Mouse (Mus musculus): ENCODE data around the gene Cxcr6. TPM values are rescaled to one million over a fixed set of nuclear protein-coding genes. Genes with fewer than 3 reads are reported as not detected.

Gene Cxcr6
- polyA plus RNA-seq, 1 experiment from 2014 or later, result 0.55 TPM

DNA sequence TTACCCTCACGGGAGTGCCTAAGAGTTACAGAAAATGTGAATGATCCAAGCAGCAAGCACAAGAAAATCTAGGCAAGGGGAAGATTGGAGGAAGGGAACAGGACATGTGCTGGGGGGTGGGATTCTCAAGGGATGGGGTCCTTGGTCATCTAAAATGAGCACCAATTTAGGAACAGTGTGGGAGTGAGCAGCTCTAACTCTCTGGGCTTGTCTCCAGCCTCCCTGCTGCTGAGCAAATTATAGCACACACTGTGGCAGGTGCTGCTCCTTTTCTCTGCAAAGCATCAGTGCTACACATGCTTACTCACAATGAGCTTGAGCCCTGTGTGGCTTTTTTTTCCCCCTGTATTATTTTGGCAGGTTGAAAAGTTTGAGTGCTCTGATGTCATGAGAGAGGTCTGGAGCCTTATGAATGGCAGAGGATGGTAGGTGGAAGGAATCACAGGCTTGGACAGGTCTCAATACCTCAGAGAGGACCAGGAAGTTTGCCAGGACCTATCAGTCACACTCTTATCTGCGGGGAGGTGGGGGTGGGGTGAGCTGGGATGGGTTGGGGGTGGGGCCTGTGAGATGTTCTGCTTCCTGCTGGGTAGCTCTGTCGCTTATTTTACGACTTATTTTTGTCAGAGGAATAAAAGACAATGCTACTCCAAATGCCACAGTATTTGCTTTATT, 17.3 kb upstream of the Cxcr6 start:
- H3K4me3 ChIP-seq (replicated peaks), result no peak overlapping the region
- H3K27ac ChIP-seq (replicated peaks), result no peak overlapping the region
- H3K9ac ChIP-seq, result no peak overlapping the region
- WGBS, result 78% methylated on average over 4 of the region's 4 CpGs
- ATAC-seq (ENCODE audit: insufficient number of reproducible peaks, low FRiP score, low TSS enrichment, low read depth), result no peak
- no peak overlapping the region for H3K4me2 ChIP-seq (replicated peaks)
- H3K4me1 ChIP-seq, result no peaks in the 10 kb centered on the region
- H3K9me3 ChIP-seq (replicated peaks), result no peaks in the 10 kb centered on the region
- H3K27me3 ChIP-seq, result no peaks in the 10 kb centered on the region
- peaks cover 40% of the 10 kb centered on the region for H3K36me3 ChIP-seq

DNA sequence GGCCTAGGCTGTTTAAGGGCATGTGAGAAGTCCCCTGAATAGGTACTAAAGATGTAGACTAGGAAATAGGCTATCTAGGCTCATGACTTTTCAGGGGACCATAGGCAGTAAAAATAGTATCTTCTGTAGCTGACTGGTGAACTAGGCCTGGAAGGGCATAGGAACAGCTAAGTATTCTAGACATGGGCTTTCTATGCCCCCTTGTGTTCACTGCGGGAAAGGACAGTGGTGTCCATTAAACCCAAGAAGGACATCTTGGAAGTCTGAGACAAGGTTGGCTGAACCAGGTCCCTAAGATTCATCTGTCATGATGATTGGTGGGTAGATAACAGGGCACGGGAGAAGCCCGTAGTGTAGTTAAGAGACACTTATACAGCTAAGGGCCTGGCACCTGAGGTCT, 10.1 kb upstream of the Cxcr6 start:
- no peak overlapping the region for H3K9ac ChIP-seq
- H3K4me2 ChIP-seq (replicated peaks), result no peak overlapping the region
- no peak overlapping the region for H3K4me3 ChIP-seq (replicated peaks)
- no peak for ATAC-seq (ENCODE audit: insufficient number of reproducible peaks, low FRiP score, low TSS enrichment, low read depth)
- H3K27me3 ChIP-seq, result no peaks in the 10 kb centered on the region
- H3K9me3 ChIP-seq (replicated peaks), result no peaks in the 10 kb centered on the region
- 73% methylated on average over 3 of the region's 3 CpGs for WGBS
- no peak overlapping the region for H3K27ac ChIP-seq (replicated peaks)
- peaks cover 56% of the 10 kb centered on the region for H3K36me3 ChIP-seq
- H3K4me1 ChIP-seq, result no peaks in the 10 kb centered on the region

DNA sequence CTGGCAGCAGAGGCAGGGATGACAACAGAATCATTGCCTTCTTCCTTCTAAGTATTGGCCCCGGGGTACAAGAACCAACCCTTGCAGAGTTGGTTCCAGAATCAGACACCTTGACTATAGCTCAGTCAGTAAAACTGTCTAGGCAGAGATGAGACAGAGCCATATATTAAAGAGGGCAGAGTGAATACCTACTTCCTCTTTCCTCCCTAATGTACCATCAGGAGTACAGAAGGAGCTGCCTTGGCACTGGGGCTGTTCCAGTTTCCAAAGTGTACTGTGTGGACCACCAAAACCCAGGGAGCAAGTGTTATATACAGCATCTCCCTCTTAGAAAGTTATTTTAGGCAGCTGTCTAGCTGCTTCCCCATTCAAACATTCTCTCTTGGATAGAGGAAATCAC, 4.7 kb upstream of the Cxcr6 start:
- Histone ChIP-seq H3K4me2 (replicated peaks) (no peak overlapping the region), H3K4me1 (no peaks in the 10 kb centered on the region), H3K27me3 (no peaks in the 10 kb centered on the region), H3K9me3 (replicated peaks) (no peaks in the 10 kb centered on the region), H3K9ac (no peak overlapping the region), H3K27ac (replicated peaks) (no peak overlapping the region), H3K4me3 (replicated peaks) (no peak overlapping the region), H3K36me3 (peaks cover 27% of the 10 kb centered on the region)
- no peak for ATAC-seq (ENCODE audit: insufficient number of reproducible peaks, low FRiP score, low TSS enrichment, low read depth)
- 92% methylated on average over 1 of the region's 1 CpGs for WGBS

DNA sequence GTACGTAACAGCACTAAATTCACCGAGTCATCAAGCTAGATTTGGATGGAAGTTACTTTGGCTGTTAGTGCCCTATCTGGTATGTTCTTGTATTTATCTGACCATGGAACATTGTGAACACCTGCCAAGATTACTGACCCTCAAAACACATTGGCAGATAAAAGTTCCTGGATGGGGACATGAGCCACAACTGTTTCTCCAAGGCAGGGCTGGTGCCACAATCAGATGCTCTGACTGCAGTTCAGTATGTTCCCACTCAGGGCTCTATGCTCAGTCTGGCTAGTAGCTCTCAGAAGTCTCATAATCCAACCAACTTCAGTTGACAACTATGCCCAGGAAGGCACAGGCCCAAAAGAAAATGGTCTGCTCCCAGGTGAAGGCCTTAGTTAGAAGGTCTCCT, 3.9 kb upstream of the Cxcr6 start:
- ATAC-seq (ENCODE audit: insufficient number of reproducible peaks, low FRiP score, low TSS enrichment, low read depth), result no peak
- Histone ChIP-seq H3K27me3 (no peaks in the 10 kb centered on the region), H3K27ac (replicated peaks) (no peak overlapping the region), H3K4me2 (replicated peaks) (no peak overlapping the region), H3K4me1 (no peaks in the 10 kb centered on the region), H3K36me3 (peaks cover 20% of the 10 kb centered on the region), H3K4me3 (replicated peaks) (no peak overlapping the region), H3K9me3 (replicated peaks) (no peaks in the 10 kb centered on the region), H3K9ac (no peak overlapping the region)
- 90% methylated on average over 2 of the region's 2 CpGs for WGBS

DNA sequence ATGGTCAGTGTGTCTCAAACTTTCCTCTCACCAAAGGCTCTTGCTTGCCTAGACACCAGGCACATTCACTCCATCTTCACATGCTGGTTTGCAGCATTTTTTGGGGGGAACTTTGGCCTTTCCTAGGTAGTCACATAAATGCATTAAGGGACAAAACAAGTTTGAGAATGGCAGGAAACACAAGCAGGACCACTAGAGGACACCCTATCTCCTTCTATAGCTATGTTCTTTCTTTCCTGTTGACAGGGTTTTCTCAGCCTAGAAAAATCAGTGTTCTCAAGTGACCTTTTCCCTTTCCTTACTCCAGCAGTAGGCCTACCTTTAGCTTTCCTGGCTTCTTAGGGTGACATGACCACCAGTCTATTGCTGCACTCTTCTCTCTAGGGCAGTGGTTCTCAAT, 3.4 kb upstream of the Cxcr6 start:
- no peak overlapping the region for H3K4me2 ChIP-seq (replicated peaks)
- H3K36me3 ChIP-seq, result peaks cover 15% of the 10 kb centered on the region
- no peaks in the 10 kb centered on the region for H3K4me1 ChIP-seq
- H3K9me3 ChIP-seq (replicated peaks), result no peaks in the 10 kb centered on the region
- no peak overlapping the region for H3K4me3 ChIP-seq (replicated peaks)
- H3K27me3 ChIP-seq, result no peaks in the 10 kb centered on the region
- no peak overlapping the region for H3K9ac ChIP-seq
- H3K27ac ChIP-seq (replicated peaks), result no peak overlapping the region
- no peak for ATAC-seq (ENCODE audit: insufficient number of reproducible peaks, low FRiP score, low TSS enrichment, low read depth)

DNA sequence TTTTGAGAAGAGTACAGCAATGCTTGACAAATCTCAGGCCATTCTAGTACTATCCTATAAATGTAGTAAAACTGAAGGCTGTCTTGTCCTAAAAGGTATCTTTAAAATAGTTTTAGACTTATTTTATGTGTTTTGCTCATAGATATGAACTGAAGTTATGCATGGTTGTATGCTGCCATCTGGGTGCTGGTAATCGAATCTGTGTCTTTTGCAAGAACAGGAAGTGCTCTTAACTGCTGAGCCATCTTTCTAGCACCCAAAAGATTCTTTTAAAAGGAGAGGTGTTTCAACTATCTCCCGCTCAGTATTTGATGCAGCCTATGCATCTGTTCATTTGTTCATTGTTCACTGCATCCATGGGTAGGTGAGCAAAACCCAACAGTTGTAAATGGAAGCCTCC, 1.0 kb upstream of the Cxcr6 start:
- WGBS, result 85% methylated on average over 2 of the region's 2 CpGs
- no peaks in the 10 kb centered on the region for H3K27me3 ChIP-seq
- no peak overlapping the region for H3K4me3 ChIP-seq (replicated peaks)
- H3K9ac ChIP-seq, result no peak overlapping the region
- peaks cover 18% of the 10 kb centered on the region for H3K36me3 ChIP-seq
- H3K9me3 ChIP-seq (replicated peaks), result no peaks in the 10 kb centered on the region
- no peak overlapping the region for H3K4me2 ChIP-seq (replicated peaks)
- no peaks in the 10 kb centered on the region for H3K4me1 ChIP-seq
- ATAC-seq (ENCODE audit: insufficient number of reproducible peaks, low FRiP score, low TSS enrichment, low read depth), result no peak
- no peak overlapping the region for H3K27ac ChIP-seq (replicated peaks)

DNA sequence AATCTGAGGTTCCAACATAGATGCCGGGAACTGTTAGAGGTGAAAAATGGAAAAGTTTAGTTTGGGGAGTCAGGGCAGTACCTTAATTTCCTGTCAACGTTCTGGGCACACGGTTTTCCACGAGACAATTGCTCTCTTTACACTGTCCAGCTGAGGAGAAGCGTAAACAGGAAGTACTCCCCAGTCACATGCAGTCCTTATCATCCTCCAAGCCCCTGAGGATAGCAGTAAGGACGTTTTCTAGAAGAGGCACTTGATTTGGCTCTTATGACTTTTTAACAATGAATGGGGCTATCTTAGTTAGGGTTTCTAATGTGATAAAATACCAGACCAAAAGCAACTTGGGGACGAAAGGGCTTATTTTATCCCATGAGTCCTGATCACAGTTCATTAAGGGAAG, 2.3 kb downstream of the Cxcr6 start:
- no peak overlapping the region for H3K4me3 ChIP-seq (replicated peaks)
- no peaks in the 10 kb centered on the region for H3K9me3 ChIP-seq (replicated peaks)
- no peak for ATAC-seq (ENCODE audit: insufficient number of reproducible peaks, low FRiP score, low TSS enrichment, low read depth)
- no peak overlapping the region for H3K9ac ChIP-seq
- H3K4me2 ChIP-seq (replicated peaks), result no peak overlapping the region
- no peaks in the 10 kb centered on the region for H3K27me3 ChIP-seq
- H3K27ac ChIP-seq (replicated peaks), result no peak overlapping the region
- H3K36me3 ChIP-seq, result peaks cover 19% of the 10 kb centered on the region; the same call in 1 of the 2 replicates
- no peaks in the 10 kb centered on the region for H3K4me1 ChIP-seq
- 65% methylated on average over 7 of the region's 7 CpGs for WGBS

DNA sequence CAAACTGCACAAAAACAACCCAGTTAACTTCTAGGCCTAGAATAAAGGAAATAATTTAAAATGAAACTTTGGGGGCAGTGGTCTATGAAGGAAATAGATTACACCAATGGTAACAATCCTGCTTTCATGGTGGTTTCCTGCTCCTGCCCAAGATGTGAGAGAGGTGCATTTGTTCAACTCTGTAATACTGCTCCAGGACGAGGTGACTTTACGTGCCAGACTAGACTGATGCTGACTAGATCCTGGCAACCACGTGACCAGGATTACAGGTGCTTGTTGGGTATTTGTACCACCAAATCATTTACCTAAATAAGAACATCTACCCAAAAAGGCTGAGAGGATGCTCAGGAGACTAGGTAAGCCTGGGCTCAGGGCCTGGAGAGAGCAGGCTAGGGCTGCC, 5.6 kb downstream of the Cxcr6 start:
- H3K4me1 ChIP-seq, result no peaks in the 10 kb centered on the region
- H3K4me2 ChIP-seq (replicated peaks), result no peak overlapping the region
- WGBS, result 90% methylated on average over 3 of the region's 3 CpGs
- no peak for ATAC-seq (ENCODE audit: insufficient number of reproducible peaks, low FRiP score, low TSS enrichment, low read depth)
- no peak overlapping the region for H3K9ac ChIP-seq
- H3K36me3 ChIP-seq, result peaks cover 40% of the 10 kb centered on the region
- H3K27me3 ChIP-seq, result no peaks in the 10 kb centered on the region
- H3K4me3 ChIP-seq (replicated peaks), result no peak overlapping the region
- no peaks in the 10 kb centered on the region for H3K9me3 ChIP-seq (replicated peaks)
- H3K27ac ChIP-seq (replicated peaks), result no peak overlapping the region

DNA sequence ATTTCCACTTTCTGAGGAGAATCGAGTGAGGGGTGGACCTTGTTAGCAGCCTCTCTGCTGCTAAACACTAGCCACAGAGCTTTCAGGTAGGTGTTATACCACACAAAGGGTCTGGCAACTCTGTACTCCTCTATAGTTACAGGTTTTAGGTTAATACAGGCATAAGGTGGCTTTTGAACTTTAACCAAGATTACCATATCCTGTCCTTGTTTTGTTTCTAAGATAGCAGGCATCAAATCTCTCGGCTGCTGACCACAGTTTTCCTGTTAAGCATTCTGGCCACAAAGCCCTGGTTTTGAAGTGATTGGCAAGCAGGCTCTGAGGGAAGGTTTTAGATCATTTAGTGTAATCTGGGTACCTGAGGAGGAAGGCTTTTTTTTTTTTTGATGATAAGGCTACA, 8.1 kb downstream of the Cxcr6 start:
- peaks cover 59% of the 10 kb centered on the region for H3K36me3 ChIP-seq
- no peaks in the 10 kb centered on the region for H3K27me3 ChIP-seq
- WGBS, result 76% methylated on average over 2 of the region's 2 CpGs
- H3K9ac ChIP-seq, result no peak overlapping the region
- H3K4me2 ChIP-seq (replicated peaks), result no peak overlapping the region
- no peak overlapping the region for H3K4me3 ChIP-seq (replicated peaks)
- H3K27ac ChIP-seq (replicated peaks), result no peak overlapping the region
- no peaks in the 10 kb centered on the region for H3K9me3 ChIP-seq (replicated peaks)
- ATAC-seq (ENCODE audit: insufficient number of reproducible peaks, low FRiP score, low TSS enrichment, low read depth), result no peak
- H3K4me1 ChIP-seq, result no peaks in the 10 kb centered on the region

DNA sequence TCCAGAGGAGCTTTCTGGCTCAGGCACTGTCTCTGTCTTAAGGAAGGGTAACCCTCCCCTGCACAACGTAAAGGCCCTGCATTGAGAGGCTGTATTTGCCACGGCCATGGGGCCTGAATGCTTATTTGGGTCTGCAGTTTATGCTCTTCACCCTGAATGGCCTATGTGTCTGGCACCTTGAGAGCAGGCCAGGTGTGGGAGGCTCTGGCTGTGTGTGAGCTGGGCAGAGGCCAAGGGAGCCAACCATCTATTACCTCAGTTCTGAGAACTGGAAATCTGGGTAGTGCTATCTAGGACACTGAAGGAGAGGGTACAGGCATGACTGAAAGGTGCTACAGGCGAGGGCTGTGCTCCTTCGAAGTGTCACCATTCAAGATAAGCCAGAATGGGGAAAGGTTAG, 8.5 kb downstream of the Cxcr6 start:
- no peak overlapping the region for H3K9ac ChIP-seq
- H3K36me3 ChIP-seq, result peaks cover 61% of the 10 kb centered on the region
- no peak for ATAC-seq (ENCODE audit: insufficient number of reproducible peaks, low FRiP score, low TSS enrichment, low read depth)
- no peak overlapping the region for H3K27ac ChIP-seq (replicated peaks)
- H3K27me3 ChIP-seq, result no peaks in the 10 kb centered on the region
- H3K4me1 ChIP-seq, result no peaks in the 10 kb centered on the region
- no peaks in the 10 kb centered on the region for H3K9me3 ChIP-seq (replicated peaks)
- no peak overlapping the region for H3K4me3 ChIP-seq (replicated peaks)
- H3K4me2 ChIP-seq (replicated peaks), result no peak overlapping the region
- WGBS, result 77% methylated on average over 4 of the region's 4 CpGs

DNA sequence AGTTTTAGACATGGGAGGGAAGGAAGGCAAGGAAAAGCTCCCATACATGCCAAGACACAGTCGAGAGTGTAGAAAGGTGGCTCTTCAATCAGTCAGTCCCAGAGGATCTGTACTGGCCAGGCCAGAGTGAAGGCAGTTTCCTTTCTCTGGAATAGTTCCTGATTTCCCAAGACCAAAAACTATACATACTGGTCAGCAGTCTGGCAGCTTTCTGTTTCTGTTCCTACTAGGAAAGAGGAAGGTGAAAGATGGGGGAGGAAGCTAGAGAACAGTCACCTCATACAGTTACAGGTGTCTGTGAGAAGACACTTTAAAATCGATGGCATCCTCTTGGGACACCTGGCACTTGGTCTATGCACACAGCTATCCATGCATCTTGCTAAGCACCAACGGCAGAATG, 9.2 kb downstream of the Cxcr6 start:
- Histone ChIP-seq H3K4me2 (replicated peaks) (no peak overlapping the region), H3K4me3 (replicated peaks) (no peak overlapping the region), H3K27ac (replicated peaks) (no peak overlapping the region), H3K9me3 (replicated peaks) (no peaks in the 10 kb centered on the region), H3K27me3 (no peaks in the 10 kb centered on the region), H3K9ac (no peak overlapping the region), H3K36me3 (peaks cover 59% of the 10 kb centered on the region), H3K4me1 (no peaks in the 10 kb centered on the region)
- 87% methylated on average over 3 of the region's 3 CpGs for WGBS
- ATAC-seq (ENCODE audit: insufficient number of reproducible peaks, low FRiP score, low TSS enrichment, low read depth), result no peak

DNA sequence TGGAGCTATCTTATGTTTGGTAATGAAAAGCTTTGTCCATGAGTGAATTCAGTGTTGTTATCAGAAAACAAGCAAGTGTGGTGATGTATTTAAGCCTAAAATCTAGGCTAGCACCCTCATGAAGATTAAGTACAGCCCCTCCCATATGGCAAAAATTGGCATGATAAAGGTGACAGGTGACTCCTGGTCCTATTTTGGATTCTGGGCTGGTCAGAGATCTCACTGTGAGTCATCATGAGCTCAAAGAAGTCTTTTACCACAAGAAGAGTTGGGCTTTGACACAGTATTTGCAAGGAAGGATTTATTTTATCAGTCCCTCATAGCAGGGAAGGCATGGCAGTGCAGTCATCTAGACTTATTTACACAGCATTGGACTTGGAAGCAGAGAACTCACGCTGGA, 9.7 kb downstream of the Cxcr6 start:
- Histone ChIP-seq H3K9me3 (replicated peaks) (no peaks in the 10 kb centered on the region), H3K36me3 (peaks cover 59% of the 10 kb centered on the region), H3K4me2 (replicated peaks) (no peak overlapping the region), H3K9ac (no peak overlapping the region), H3K27me3 (no peaks in the 10 kb centered on the region), H3K4me1 (no peaks in the 10 kb centered on the region), H3K4me3 (replicated peaks) (no peak overlapping the region), H3K27ac (replicated peaks) (no peak overlapping the region)
- no peak for ATAC-seq (ENCODE audit: insufficient number of reproducible peaks, low FRiP score, low TSS enrichment, low read depth)
- 83% methylated on average over 1 of the region's 1 CpGs for WGBS
